Mouse (Mus musculus) heart, adult 2 months (tissue): ENCODE data around the gene Tgm3.

Source experiments
- CTCF ChIP-seq: fragments of 200-600 bp; IDR thresholded peaks from 2 replicates; pipeline ENCODE4 v1.8.1; 2022; ENCODE audit warnings: antibody characterized with exemption, mild to moderate bottlenecking, moderate library complexity
- POLR2A ChIP-seq: fragments of 200-500 bp; IDR thresholded peaks from 2 replicates; pipeline ENCODE4 v1.6.1; 2011; ENCODE audit warnings: mild to moderate bottlenecking, low read depth, low read length, control low read depth; ENCODE audit not compliant: insufficient read depth

DNA sequence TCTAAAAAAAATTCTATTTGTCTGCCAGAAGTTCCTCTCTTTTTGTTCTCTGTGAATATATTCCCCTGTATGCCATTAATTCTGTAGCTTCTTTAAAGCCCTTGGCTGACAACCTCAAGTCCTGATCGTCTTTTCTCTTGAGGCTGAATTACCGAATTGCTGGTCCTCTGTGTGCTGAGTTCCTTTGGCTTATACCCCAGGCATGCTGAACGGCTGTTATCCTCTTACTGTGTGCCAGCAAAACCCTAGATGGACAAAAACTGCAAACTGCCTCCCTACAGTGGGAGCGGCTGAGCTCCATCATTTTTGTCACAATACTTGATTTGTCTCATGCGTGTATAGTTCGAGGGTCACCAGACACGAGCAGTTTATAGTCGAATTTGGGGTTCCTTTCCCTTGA, 24.7 kb downstream of the Tgm3 start:
- TF ChIP-seq CTCF (no peak), POLR2A (no peak)
